Mouse (Mus musculus): ENCODE results near the gene Gli1. TPM values are rescaled to one million over a fixed set of nuclear protein-coding genes. Genes with fewer than 3 reads are reported as not detected.

Gene Gli1
- 0.93 and 1.4 TPM in 2 replicates for polyA plus RNA-seq (2015; fragmentation: Nextera tagmentation; extraction: Ambion mirVana)

DNA sequence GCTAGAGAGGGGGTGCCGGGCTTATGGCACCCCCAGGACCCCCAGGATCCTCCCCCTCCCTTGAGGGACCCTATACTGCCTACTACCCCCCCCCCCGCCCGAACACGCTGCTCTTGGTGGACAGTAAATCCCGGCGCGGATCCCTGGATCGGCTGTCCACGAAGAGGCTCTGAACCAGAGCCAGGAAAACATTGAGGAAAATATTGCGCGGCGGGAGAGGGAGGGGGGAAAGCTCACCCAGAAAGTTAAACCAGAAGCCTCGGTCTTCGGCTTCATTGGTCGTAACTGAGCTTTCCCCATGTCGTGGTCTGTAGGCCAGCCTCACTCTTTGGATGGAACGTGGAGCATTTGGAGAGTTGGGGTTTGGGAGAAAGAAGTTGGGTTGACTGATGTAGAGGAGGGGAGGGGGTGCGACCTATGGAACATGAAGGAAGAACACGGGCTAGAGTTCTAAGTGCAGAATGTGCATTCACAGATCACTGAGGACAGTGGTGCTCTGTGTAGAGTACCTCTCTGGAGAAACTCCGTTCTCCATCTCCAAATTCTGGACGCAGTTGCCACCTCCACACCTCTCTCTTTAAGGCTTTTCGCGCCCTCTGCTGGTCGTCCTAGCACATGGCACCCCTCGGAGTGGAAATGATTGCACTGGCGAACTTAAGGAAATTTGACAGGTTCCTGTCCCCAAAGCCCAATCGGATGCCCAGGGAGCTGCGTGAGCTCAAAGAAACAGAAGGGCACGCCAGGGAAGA, at the start of gene Gli1:
Gene Gli1, minus strand, starts transcription at position 84 of the 749 bp plus-strand sequence.
- under 1% methylated on average over 29 of the region's 29 CpGs for whole genome bisulfite sequencing
- no peak within 1 kb of the TSS for H3K27ac ChIP-seq (replicated peaks)
- peak within 1 kb of the TSS; percentile 71 for H3K9ac ChIP-seq

DNA sequence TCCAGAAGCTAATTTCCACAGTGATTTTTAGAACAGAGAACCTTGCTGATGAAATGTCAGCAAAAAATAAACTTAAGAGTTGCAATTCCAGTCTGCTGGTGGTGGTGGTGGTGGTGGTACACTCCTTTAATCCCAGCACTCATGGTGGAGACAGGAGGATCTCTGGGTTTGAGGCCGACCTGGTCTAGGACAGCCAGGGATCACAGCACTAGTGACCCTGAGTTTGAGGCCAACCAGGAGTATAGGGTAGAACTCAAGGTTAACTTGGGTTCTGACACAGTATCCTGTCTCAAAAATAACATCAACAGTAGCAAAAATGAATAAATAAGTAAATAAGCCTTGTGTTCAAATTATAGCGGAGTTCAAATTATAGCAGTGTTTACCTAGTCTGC, 40.0 kb upstream of the Gli1 start:
- H3K4me3 ChIP-seq: peak overlapping the region; percentile 73
- no peaks in the 10 kb centered on the region for H3K9me3 ChIP-seq
- WGBS: 52% methylated on average over 2 of the region's 2 CpGs
- peaks cover 43% of the 10 kb centered on the region for H3K4me1 ChIP-seq
- ATAC-seq (ENCODE audit: extremely low read depth, insufficient number of reproducible peaks, low FRiP score, low TSS enrichment): no peak
- H3K4me2 ChIP-seq: peak overlapping the region; percentile 81
- H3K27ac ChIP-seq (replicated peaks): peak overlapping the region; percentile 98
- peak overlapping the region; percentile 95 for H3K9ac ChIP-seq
- no peaks in the 10 kb centered on the region for H3K27me3 ChIP-seq (replicated peaks)
- no peaks in the 10 kb centered on the region for H3K36me3 ChIP-seq

More for the DNA sequence above, at the start of gene Gli1:
- H3K27me3 ChIP-seq (replicated peaks): peaks cover 50% of the 10 kb centered on the region
- H3K36me3 ChIP-seq: no peaks in the 10 kb centered on the region
- ATAC-seq (ENCODE audit: extremely low read depth, insufficient number of reproducible peaks, low FRiP score, low TSS enrichment): no peak
- H3K9me3 ChIP-seq: no peaks in the 10 kb centered on the region
- H3K4me1 ChIP-seq: peaks cover 34% of the 10 kb centered on the region
- peak within 1 kb of the TSS; percentile 96 for H3K4me2 ChIP-seq
- peak within 1 kb of the TSS; percentile 57 for H3K4me3 ChIP-seq

- no peaks in the 10 kb centered on the region for H3K36me3 ChIP-seq
- no peaks in the 10 kb centered on the region for H3K27me3 ChIP-seq (replicated peaks)
- H3K27ac ChIP-seq (replicated peaks): peak overlapping the region; percentile 98
- WGBS: under 1% methylated on average over 18 of the region's 79 CpGs
- H3K4me2 ChIP-seq: peak overlapping the region; percentile 81
- H3K4me3 ChIP-seq: peak overlapping the region; percentile 73
- H3K4me1 ChIP-seq: peaks cover 38% of the 10 kb centered on the region
- H3K9me3 ChIP-seq: 0 out of 2 replicates have a peak, but pooled peaks cover 2% of the 10 kb centered on the region
- peak; percentile 84 for ATAC-seq (ENCODE audit: extremely low read depth, insufficient number of reproducible peaks, low FRiP score, low TSS enrichment)
- H3K9ac ChIP-seq: peak overlapping the region; percentile 95
These were observed 39.3 kb upstream of the Gli1 start for GRCm38 (mm10) chr10:127380767-127381742.

DNA sequence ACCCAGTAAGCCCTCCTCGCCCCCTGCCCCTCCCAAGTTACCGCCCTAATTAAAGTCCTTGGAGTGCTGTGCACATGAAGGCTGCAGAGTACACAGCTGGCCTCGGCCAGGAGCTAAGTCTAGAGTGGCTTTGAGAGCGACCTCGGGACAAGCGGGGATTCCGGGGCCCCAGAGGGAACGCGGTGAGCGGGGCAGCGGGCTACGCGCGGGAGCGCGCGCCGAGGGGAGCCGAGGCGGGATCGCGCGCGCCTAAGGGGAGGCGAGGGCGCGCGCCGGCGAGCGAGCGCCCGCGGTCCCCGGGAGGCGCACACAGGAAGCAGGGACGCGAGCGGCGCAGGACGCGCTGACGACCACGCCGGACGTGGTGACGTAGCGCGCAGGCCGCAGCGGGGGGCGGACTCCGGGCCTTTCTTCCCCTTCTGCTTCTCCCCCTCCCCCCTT, 38.5 kb upstream of the Gli1 start, which contains the start of gene R3hdm2:
Gene R3hdm2, plus strand, starts transcription at position 77 of the 441 bp plus-strand sequence.
- WGBS: under 1% methylated on average over 40 of the region's 53 CpGs
- peak within 1 kb of the TSS; percentile 81 for H3K4me2 ChIP-seq
- no peaks in the 10 kb centered on the region for H3K27me3 ChIP-seq (replicated peaks)
- peak; percentile 93 for ATAC-seq (ENCODE audit: extremely low read depth, insufficient number of reproducible peaks, low FRiP score, low TSS enrichment)
- H3K4me1 ChIP-seq: peaks cover 31% of the 10 kb centered on the region
- H3K27ac ChIP-seq (replicated peaks): peak within 1 kb of the TSS; percentile 98
- H3K36me3 ChIP-seq: no peaks in the 10 kb centered on the region
- H3K4me3 ChIP-seq: peak within 1 kb of the TSS; percentile 73
- 0 out of 2 replicates have a peak, but pooled peaks cover 3% of the 10 kb centered on the region for H3K9me3 ChIP-seq
- peak within 1 kb of the TSS; percentile 95 for H3K9ac ChIP-seq

DNA sequence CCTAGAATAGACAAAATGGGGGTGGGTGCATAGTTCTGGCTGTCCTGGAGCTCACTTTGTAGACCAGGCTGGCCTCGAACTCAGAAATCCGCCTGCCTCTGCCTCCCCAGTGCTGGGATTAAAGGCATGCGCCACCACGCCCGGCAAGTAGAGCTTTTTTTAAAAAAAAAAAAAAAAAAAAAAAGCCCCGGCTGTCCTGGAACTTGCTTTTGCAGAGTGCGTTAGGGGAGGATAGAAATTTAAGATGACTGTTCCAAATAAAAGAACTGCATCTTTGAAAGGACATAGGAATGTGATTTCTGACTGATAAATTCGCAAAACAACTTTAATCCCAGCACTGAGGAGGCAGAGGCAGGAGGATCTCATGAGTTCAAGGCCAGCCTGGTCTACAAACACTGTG, 37.9 kb upstream of the Gli1 start:
- Histone ChIP-seq H3K4me2 (peak overlapping the region; percentile 70), H3K9ac (peak overlapping the region; percentile 95), H3K27ac (replicated peaks) (peak overlapping the region; percentile 98), H3K4me3 (peak overlapping the region; percentile 73), H3K36me3 (no peaks in the 10 kb centered on the region), H3K4me1 (peaks cover 26% of the 10 kb centered on the region), H3K9me3 (0 out of 2 replicates have a peak, but pooled peaks cover 3% of the 10 kb centered on the region), H3K27me3 (replicated peaks) (no peaks in the 10 kb centered on the region)
- no peak for ATAC-seq (ENCODE audit: extremely low read depth, insufficient number of reproducible peaks, low FRiP score, low TSS enrichment)
- 86% methylated on average over 8 of the region's 8 CpGs for WGBS

DNA sequence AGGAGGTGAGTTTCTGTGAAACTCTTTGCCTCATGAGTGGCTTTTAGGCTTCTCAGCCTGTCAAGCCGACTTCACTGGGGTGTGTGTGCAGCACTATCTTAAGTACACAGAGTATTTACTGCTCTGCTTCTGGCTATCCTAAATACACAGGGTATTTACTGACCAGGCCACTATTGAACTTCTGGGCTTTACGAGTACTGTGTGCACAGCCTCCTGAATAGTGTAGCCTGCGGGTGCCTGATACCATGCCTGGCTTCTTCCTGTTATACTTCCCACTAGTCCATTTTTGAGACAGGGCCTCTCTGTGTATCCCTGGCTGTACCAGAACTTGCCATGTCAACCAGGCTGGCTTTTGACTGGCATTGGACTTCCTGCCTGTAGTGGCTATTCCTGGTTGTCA, 35.9 kb upstream of the Gli1 start:
- Histone ChIP-seq H3K4me3 (no peak overlapping the region), H3K27ac (replicated peaks) (no peak overlapping the region), H3K36me3 (no peaks in the 10 kb centered on the region), H3K4me1 (peaks cover 13% of the 10 kb centered on the region), H3K4me2 (no peak overlapping the region), H3K27me3 (replicated peaks) (no peaks in the 10 kb centered on the region), H3K9me3 (0 out of 2 replicates have a peak, but pooled peaks cover 3% of the 10 kb centered on the region), H3K9ac (no peak overlapping the region)
- no peak for ATAC-seq (ENCODE audit: extremely low read depth, insufficient number of reproducible peaks, low FRiP score, low TSS enrichment)
- WGBS: 60% methylated on average over 3 of the region's 3 CpGs

GRCm38 (mm10) chr10:127371023-127371422, 29.2 kb upstream of the Gli1 start:
- Histone ChIP-seq H3K4me3 (no peak overlapping the region), H3K27ac (replicated peaks) (no peak overlapping the region), H3K27me3 (replicated peaks) (peaks cover 5% of the 10 kb centered on the region; the same call in 1 of the 2 replicates), H3K4me2 (no peak overlapping the region), H3K4me1 (no peaks in the 10 kb centered on the region), H3K9ac (no peak overlapping the region), H3K36me3 (no peaks in the 10 kb centered on the region), H3K9me3 (0 out of 2 replicates have a peak, but pooled peaks cover under 1% of the 10 kb centered on the region)
- WGBS: 75% methylated on average over 2 of the region's 2 CpGs
- no peak for ATAC-seq (ENCODE audit: extremely low read depth, insufficient number of reproducible peaks, low FRiP score, low TSS enrichment)

DNA sequence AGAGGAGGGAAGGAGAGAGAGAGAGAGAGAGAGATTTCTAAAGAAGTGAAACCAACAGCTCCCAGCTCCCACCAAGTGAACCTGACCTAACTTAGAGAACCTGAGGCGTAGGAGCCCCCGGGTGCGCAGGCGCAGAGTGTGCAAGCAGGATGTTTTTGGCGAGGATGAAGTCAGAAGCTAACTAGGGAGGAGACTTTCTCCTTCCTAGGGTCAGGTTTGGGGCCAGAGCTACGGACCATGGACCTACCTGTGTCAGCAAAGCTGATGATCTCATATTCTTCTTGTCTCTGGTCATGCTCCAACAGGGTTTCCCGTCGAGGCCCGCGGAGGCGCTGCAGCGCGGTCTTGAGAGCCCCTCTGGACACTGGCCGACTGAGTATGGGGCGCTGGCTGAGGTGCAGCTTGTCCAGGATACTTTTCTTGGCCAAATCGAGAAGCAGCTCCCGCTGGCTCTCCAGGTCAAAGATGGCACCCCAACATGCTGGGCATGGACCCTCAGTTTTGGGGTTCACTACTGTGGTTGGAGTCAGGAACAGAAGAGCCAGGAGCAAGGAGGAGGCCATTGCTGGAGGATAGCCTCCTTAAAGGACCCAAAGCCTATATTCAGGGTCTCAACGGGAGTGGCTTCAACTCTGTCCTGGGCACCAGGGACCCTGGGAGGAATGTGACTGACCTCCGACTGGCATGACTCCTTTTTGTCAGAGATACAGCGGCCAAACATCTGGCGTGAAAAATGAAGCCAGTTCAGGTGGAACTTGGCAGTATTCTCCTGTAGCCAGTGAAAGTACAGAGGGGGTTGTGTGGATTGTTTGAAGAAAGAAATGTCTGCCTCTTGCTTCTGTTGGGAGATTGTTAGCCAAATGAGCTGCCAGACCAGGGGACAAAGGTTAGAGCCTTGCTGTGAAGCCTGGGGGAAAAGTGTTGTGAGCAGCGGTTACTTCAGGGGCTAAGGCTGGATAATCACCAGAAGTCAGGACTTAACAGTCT, 28.4 kb upstream of the Gli1 start, which contains the start of gene Inhbc:
Gene Inhbc, minus strand, starts transcription at position 598 of the 987 bp plus-strand sequence.
- Histone ChIP-seq H3K9ac (no peak within 1 kb of the TSS), H3K4me1 (no peaks in the 10 kb centered on the region), H3K36me3 (no peaks in the 10 kb centered on the region), H3K4me2 (no peak within 1 kb of the TSS), H3K4me3 (no peak within 1 kb of the TSS), H3K9me3 (no peaks in the 10 kb centered on the region), H3K27ac (replicated peaks) (no peak within 1 kb of the TSS), H3K27me3 (replicated peaks) (peaks cover 5% of the 10 kb centered on the region; the same call in 1 of the 2 replicates)
- no peak for ATAC-seq (ENCODE audit: extremely low read depth, insufficient number of reproducible peaks, low FRiP score, low TSS enrichment)
- WGBS: 64% methylated on average over 22 of the region's 22 CpGs

DNA sequence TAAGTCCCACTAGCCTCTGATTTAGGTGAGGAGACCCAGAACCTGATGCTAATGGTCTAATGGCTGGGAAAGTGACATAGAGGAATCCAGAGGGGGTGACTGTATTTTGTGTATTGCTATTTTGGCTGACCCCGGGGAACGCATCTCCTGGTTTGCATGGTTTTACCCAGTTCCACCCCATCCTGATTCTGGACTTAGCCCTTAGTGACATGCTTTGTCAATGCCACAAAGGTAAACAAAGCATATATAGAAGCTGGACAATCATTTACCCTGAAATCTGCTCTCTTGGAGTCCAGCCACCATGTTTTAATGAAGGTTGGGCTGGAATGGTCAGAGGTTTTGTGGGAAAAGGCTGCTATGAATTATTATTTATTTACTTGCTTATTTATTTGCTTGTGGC, 26.5 kb upstream of the Gli1 start:
- Histone ChIP-seq H3K4me1 (no peaks in the 10 kb centered on the region), H3K27me3 (replicated peaks) (peaks cover 5% of the 10 kb centered on the region; the same call in 1 of the 2 replicates), H3K4me3 (no peak overlapping the region), H3K36me3 (no peaks in the 10 kb centered on the region), H3K9ac (no peak overlapping the region), H3K27ac (replicated peaks) (no peak overlapping the region), H3K4me2 (no peak overlapping the region), H3K9me3 (no peaks in the 10 kb centered on the region)
- no peak for ATAC-seq (ENCODE audit: extremely low read depth, insufficient number of reproducible peaks, low FRiP score, low TSS enrichment)
- 77% methylated on average over 2 of the region's 2 CpGs for WGBS

- peaks cover 5% of the 10 kb centered on the region; the same call in 1 of the 2 replicates for H3K27me3 ChIP-seq (replicated peaks)
- H3K27ac ChIP-seq (replicated peaks): no peak overlapping the region
- H3K36me3 ChIP-seq: no peaks in the 10 kb centered on the region
- H3K4me2 ChIP-seq: no peak overlapping the region
- no peak overlapping the region for H3K9ac ChIP-seq
- no peaks in the 10 kb centered on the region for H3K9me3 ChIP-seq
- H3K4me1 ChIP-seq: no peaks in the 10 kb centered on the region
- 65% methylated on average over 5 of the region's 5 CpGs for WGBS
- ATAC-seq (ENCODE audit: extremely low read depth, insufficient number of reproducible peaks, low FRiP score, low TSS enrichment): no peak
- H3K4me3 ChIP-seq: no peak overlapping the region
These were observed 25.3 kb upstream of the Gli1 start for GRCm38 (mm10) chr10:127367116-127367515.

Data from heart, embryonic 13.5 days (tissue).